Mouse (Mus musculus): ENCODE results near the gene Txnip.

DNA sequence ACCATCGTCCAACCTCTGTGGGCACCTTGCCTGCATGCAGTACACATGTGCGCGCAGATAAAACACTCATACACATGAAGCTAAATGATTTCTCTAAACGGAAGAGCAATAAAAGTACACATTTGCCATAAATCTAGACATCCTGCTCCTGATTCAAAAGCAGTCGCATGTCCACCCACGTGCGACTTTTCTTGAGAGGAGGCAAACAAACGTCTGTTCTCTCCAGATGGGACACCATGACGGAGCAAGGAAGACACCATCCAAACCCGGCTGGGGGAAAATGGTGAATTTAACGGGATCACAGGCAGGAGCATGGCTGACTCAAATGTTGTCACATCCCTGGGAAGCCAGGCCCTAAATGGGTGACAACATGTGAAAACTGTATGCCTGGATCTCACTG lies 14.4 kb upstream of the Txnip start:
- TF ChIP-seq CTCF (IDR thresholded peaks at IDR 0.05) (no peak), EP300 (IDR thresholded peaks at IDR 0.05; ENCODE audit: insufficient read depth, low read depth, low read length) (no peak), POLR2A (IDR thresholded peaks at IDR 0.05; ENCODE audit: insufficient read depth, low read depth, low read length) (no peak)
